Mouse (Mus musculus): ENCODE data around the gene Olfr1015. TPM values are rescaled to one million over a fixed set of nuclear protein-coding genes. Genes with fewer than 3 reads are reported as not detected.

Gene Olfr1015
- total and polyA plus RNA-seq, 3 experiments, result not detected

GRCm38 (mm10) chr2:85792331-85792730 is 10.5 kb downstream of the Olfr1015 start:
- Histone ChIP-seq H3K36me3 (ENCODE audit: control insufficient read depth in 1 of 2, insufficient read depth in 2 of 2, low read length in 2 of 2) (no peaks in the 10 kb centered on the region), H3K27me3 (ENCODE audit: control insufficient read depth in 1 of 2, insufficient read depth in 2 of 2, low read length in 2 of 2) (no peaks in the 10 kb centered on the region), H3K9me3 (replicated peaks; ENCODE audit: insufficient read depth, low read length) (no peaks in the 10 kb centered on the region), H3K9ac (ENCODE audit: control insufficient read depth, low read depth, low read length, poor library complexity, severe bottlenecking) (no peak overlapping the region), H3K4me3 (ENCODE audit: control insufficient read depth in 1 of 2, insufficient read depth in 1 of 2, low read depth in 2 of 2, low read length in 2 of 2) (no peak overlapping the region), H3K27ac (ENCODE audit: control insufficient read depth, low read depth, low read length) (no peak overlapping the region), H3K4me1 (ENCODE audit: control insufficient read depth in 1 of 2, insufficient read depth in 2 of 2, low read length in 2 of 2) (no peaks in the 10 kb centered on the region), H3K79me2 (ENCODE audit: control insufficient read depth, insufficient read depth, low read length, poor library complexity) (no peaks in the 10 kb centered on the region)
- DNase-seq (ENCODE audit: low read depth, low spot score), result no peak
- no peak for TF ChIP-seq ZC3H11A (IDR thresholded peaks at IDR 0.05; ENCODE audit: low read depth, low read length)
- TF ChIP-seq ZMIZ1 (IDR thresholded peaks at IDR 0.05; ENCODE audit: low read depth, low read length), result no peak
- no peak for TF ChIP-seq MAZ (IDR thresholded peaks at IDR 0.05; ENCODE audit: low read depth, low read length)
- TF ChIP-seq CHD2 (IDR thresholded peaks at IDR 0.05; ENCODE audit: low read length), result no peak
- no peak for TF ChIP-seq CHD1 (IDR thresholded peaks at IDR 0.05; ENCODE audit: low read depth, low read length)
- TF ChIP-seq POLR2AphosphoS5 (IDR thresholded peaks at IDR 0.05; ENCODE audit: borderline replicate concordance, low read depth, low read length), result no peak
- TF ChIP-seq USF1 (IDR thresholded peaks at IDR 0.05; ENCODE audit: low read depth, low read length), result no peak
- TF ChIP-seq BHLHE40 (IDR thresholded peaks at IDR 0.05; ENCODE audit: borderline replicate concordance, low read depth, low read length), result no peak
- TF ChIP-seq RAD21 (IDR thresholded peaks at IDR 0.05; ENCODE audit: low read depth, low read length), result no peak
- no peak for TF ChIP-seq E2F4 (IDR thresholded peaks at IDR 0.05; ENCODE audit: borderline replicate concordance, low read depth, low read length)
- no peak for TF ChIP-seq MYB (IDR thresholded peaks at IDR 0.05; ENCODE audit: low read depth, low read length)
- no peak for TF ChIP-seq ELF1 (IDR thresholded peaks at IDR 0.05; ENCODE audit: low read depth, low read length)
- no peak for TF ChIP-seq MAFK (IDR thresholded peaks at IDR 0.05; ENCODE audit: borderline replicate concordance, low read depth, low read length)
- no peak for TF ChIP-seq POLR2A (IDR thresholded peaks at IDR 0.05; ENCODE audit: control insufficient read depth in 1 of 2, insufficient read depth in 1 of 2, low read depth in 1 of 2, low read length in 2 of 2, poor library complexity in 1 of 2)
- no peak for TF ChIP-seq JUND (IDR thresholded peaks at IDR 0.05; ENCODE audit: low read depth, low read length)

DNA sequence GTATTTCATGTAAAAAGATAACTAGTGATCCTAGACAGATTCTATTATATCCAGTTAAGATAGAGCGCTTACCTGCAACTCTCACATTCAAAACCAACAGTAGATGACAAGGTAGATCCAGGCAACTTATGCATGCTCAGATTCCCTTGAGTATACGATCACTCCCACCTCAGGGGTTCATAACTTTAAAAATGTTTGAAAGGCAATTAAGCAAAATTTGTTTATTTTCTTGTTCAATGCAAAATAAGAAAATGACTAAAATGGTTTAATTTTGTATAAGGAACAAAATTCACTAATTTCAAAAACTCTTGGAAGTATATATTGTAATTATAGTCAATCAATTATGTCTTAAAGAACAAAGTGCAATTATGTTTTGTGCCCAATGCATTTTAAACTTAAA is 20.6 kb downstream of the Olfr1015 start, which contains the start of gene Olfr1016:
Gene Olfr1016 (minus strand): TSS at position 101 of the 400 bp plus-strand sequence.
- Histone ChIP-seq H3K9me3 (replicated peaks; ENCODE audit: insufficient read depth, low read length) (no peaks in the 10 kb centered on the region), H3K79me2 (ENCODE audit: control insufficient read depth, insufficient read depth, low read length, poor library complexity) (no peaks in the 10 kb centered on the region), H3K27me3 (ENCODE audit: control insufficient read depth in 1 of 2, insufficient read depth in 2 of 2, low read length in 2 of 2) (no peaks in the 10 kb centered on the region), H3K4me3 (ENCODE audit: control insufficient read depth in 1 of 2, insufficient read depth in 1 of 2, low read depth in 2 of 2, low read length in 2 of 2) (no peak within 1 kb of the TSS), H3K27ac (ENCODE audit: control insufficient read depth, low read depth, low read length) (no peak within 1 kb of the TSS), H3K9ac (ENCODE audit: control insufficient read depth, low read depth, low read length, poor library complexity, severe bottlenecking) (no peak within 1 kb of the TSS), H3K36me3 (ENCODE audit: control insufficient read depth in 1 of 2, insufficient read depth in 2 of 2, low read length in 2 of 2) (no peaks in the 10 kb centered on the region), H3K4me1 (ENCODE audit: control insufficient read depth in 1 of 2, insufficient read depth in 2 of 2, low read length in 2 of 2) (no peaks in the 10 kb centered on the region)
- TF ChIP-seq ETS1 (IDR thresholded peaks at IDR 0.05; ENCODE audit: low read depth, low read length) (no peak), TAL1 (IDR thresholded peaks at IDR 0.05; ENCODE audit: low read length) (no peak), RAD21 (IDR thresholded peaks at IDR 0.05; ENCODE audit: low read depth, low read length) (no peak), NRF1 (IDR thresholded peaks at IDR 0.05; ENCODE audit: insufficient read depth, low read depth, low read length, poor library complexity, severe bottlenecking) (no peak), SMC3 (IDR thresholded peaks at IDR 0.05; ENCODE audit: low read depth, low read length) (no peak), CHD1 (IDR thresholded peaks at IDR 0.05; ENCODE audit: low read depth, low read length) (no peak), MYC (IDR thresholded peaks at IDR 0.05; ENCODE audit: low read depth, low read length) (no peak), KAT2A (conservative IDR thresholded peaks at IDR 0.05; ENCODE audit: low read depth, low read length) (no peak), E2F4 (IDR thresholded peaks at IDR 0.05; ENCODE audit: borderline replicate concordance, low read depth, low read length) (no peak), MAX (IDR thresholded peaks at IDR 0.05; ENCODE audit: low read length) (no peak), ELF1 (IDR thresholded peaks at IDR 0.05; ENCODE audit: low read depth, low read length) (no peak), GATA1 (IDR thresholded peaks at IDR 0.05; ENCODE audit: low read depth, low read length) (no peak), EP300 (IDR thresholded peaks at IDR 0.05; ENCODE audit: low read depth in 1 of 2, low read length in 2 of 2) (no peak), MEF2A (IDR thresholded peaks at IDR 0.05; ENCODE audit: extremely low read depth, insufficient replicate concordance, low read depth, low read length, poor library complexity, severe bottlenecking) (no peak), ZNF384 (IDR thresholded peaks at IDR 0.05; ENCODE audit: low read depth, low read length) (no peak), ZC3H11A (IDR thresholded peaks at IDR 0.05; ENCODE audit: low read depth, low read length) (no peak), ZKSCAN1 (IDR thresholded peaks at IDR 0.05; ENCODE audit: low read depth, low read length) (no peak), TCF12 (IDR thresholded peaks at IDR 0.05; ENCODE audit: low read depth, low read length) (no peak)
- no peak for DNase-seq (ENCODE audit: low read depth, low spot score)
